Mouse (Mus musculus) neutrophil, adult 65 days (primary cell): ENCODE measurements around the gene Jdp2. TPM values are rescaled to one million over a fixed set of nuclear protein-coding genes. Genes with fewer than 3 reads are reported as not detected.

Source experiments
- total RNA-seq: library from RNA; stranded (reverse); gene quantifications from 2 replicates; pipeline ENCODE4 v1.2.4, GENCODE M21; 2023

The Jdp2 gene
- total RNA-seq, result 90.2 and 94.2 TPM in 2 replicates

GRCm38 (mm10) chr12:85598611-85599477 is at the start of gene Jdp2:
TSS of gene Jdp2 (plus strand) at chr12:85599027.

DNA sequence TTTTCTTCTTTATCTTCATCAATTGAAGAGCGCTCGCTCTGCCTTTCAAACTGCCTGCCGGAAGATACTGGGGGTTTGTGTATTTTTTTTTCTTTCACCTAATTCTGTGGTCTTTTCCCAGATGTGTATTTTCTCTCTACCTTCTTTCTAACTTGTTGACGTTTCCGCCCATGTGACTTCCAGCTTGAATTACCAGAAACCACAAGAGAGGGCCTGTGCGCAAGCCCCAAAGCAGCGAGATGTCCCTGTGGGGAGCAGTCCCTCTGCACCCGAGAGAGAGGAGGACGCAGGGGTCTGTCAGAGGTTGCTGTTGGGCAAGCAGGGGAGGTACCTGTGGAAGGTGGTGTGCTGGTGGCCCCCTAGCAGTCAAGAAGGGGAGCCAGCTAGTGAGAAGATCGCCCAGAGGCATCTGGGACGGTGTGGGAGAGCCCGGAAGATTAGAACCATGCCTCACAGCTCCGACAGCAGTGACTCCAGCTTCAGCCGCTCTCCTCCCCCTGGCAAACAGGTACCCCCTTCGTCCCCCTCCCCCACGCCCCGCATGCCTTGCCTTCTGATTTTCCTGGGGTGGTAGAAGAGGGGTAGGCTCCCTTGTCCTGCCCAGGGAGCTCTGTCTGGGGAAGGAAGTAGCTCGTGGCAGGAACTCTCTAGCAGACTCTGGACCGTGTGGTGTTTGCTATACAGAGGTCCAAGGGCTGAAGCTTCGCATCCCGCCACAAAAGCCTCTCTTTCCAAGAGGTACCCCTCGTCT is 87.8 kb downstream of the Jdp2 start, which contains the start of gene Batf:
Gene Batf, plus strand, starts transcription at position 204 of the 751 bp plus-strand sequence.

Other genes starting within 250 kb of the Jdp2 start
- gene Tmed10, start 224.2 kb upstream of the Jdp2 start, total RNA-seq, result 192 and 196 TPM in 2 replicates
- gene Fos, start 125.1 kb upstream of the Jdp2 start, total RNA-seq, result 2,012 and 2,637 TPM in 2 replicates
- gene Batf, start 87.6 kb downstream of the Jdp2 start, total RNA-seq, result 10.0 and 17.0 TPM in 2 replicates
- gene Flvcr2, start 147.5 kb downstream of the Jdp2 start, total RNA-seq, result 0.13 and 0.14 TPM in 2 replicates
- gene Erg28, start 225.5 kb downstream of the Jdp2 start, total RNA-seq, result 11.7 and 12.5 TPM in 2 replicates
- 11.1 and 18.6 TPM in 2 replicates for gene Ttll5, start 225.6 kb downstream of the Jdp2 start, total RNA-seq